Mouse (Mus musculus): ENCODE measurements around the gene Zfp13. TPM values are rescaled to one million over a fixed set of nuclear protein-coding genes. Genes with fewer than 3 reads are reported as not detected.
A peak's percentile ranks its signal among the peaks of the same experiment; 100 is the strongest.

Zfp13 gene
- polyA plus RNA-seq, 1 experiment from 2014 or later: 15.6 TPM

DNA sequence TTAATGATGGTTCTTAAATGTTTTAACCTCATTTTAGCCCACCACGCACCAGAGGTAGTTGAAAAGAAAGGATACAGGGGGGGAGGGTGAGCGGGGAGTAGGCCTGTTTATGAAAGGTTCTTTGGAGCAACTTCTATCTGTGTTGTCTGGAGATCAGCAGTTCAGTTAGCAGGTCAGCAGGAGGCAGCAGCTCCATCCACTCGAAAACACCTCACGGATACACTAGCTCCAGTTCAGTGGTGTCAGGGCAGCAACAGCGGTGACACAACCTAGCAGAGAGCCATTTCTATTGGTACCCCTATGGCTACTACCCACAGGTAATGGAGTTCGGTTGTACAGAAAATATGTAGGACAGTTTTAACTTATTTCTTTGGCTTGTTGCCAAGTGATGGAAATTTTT is 29.3 kb downstream of the Zfp13 start:
- DNase-seq: peak; percentile 68
- no peak overlapping the region for H3K4me2 ChIP-seq
- H3K36me3 ChIP-seq (ENCODE audit: insufficient read depth): peaks cover 10% of the 10 kb centered on the region; the same call in 1 of the 2 replicates
- WGBS: 31% methylated on average over 6 of the region's 6 CpGs
- peaks cover under 1% of the 10 kb centered on the region; the same call in 1 of the 2 replicates for H3K4me1 ChIP-seq (ENCODE audit: insufficient read depth)
- H3K9ac ChIP-seq: no peak overlapping the region
- peak; percentile 55; the same call in 1 of the 2 replicates for ATAC-seq (ENCODE audit: insufficient read depth)
- peak; percentile 63 for TF ChIP-seq CTCF (IDR thresholded peaks at IDR 0.05; ENCODE audit: low read depth)
- H3K4me3 ChIP-seq (ENCODE audit: low read depth, low read length): no peak overlapping the region
- no peak overlapping the region for H3K27ac ChIP-seq (ENCODE audit: low read depth)
- no peaks in the 10 kb centered on the region for H3K9me3 ChIP-seq (ENCODE audit: low read depth, low read length)
- H3K27me3 ChIP-seq (ENCODE audit: insufficient read depth, low read length): no peaks in the 10 kb centered on the region

DNA sequence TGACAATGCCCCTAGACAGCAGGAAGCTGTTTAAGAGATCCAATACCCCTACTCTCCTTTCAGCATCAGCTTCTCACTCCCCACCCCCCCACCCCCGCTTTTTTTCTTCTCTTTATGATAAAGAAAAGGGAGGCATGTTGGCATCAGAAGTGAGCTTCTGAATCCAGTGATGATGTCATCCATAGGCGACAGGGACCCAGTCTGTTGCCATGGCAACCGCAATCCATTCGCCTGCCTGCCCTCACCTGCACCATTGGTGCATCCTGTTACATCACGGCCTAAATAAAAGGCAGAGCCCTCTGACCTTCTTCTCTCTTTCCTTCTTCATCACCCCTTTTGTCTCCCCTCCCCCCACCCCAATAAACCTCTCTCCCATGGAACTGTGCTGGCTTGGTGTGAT is 30.9 kb downstream of the Zfp13 start:
- Histone ChIP-seq H3K27me3 (ENCODE audit: insufficient read depth, low read length) (no peaks in the 10 kb centered on the region), H3K4me3 (ENCODE audit: low read depth, low read length) (no peak overlapping the region), H3K9ac (no peak overlapping the region), H3K4me1 (ENCODE audit: insufficient read depth) (peaks cover 4% of the 10 kb centered on the region; the same call in 1 of the 2 replicates), H3K36me3 (ENCODE audit: insufficient read depth) (no peaks in the 10 kb centered on the region; the same call in 1 of the 2 replicates), H3K4me2 (no peak overlapping the region), H3K9me3 (ENCODE audit: low read depth, low read length) (no peaks in the 10 kb centered on the region), H3K27ac (ENCODE audit: low read depth) (no peak overlapping the region)
- 38% methylated on average over 5 of the region's 5 CpGs for WGBS
- ATAC-seq (ENCODE audit: insufficient read depth) (no peak), DNase-seq (no peak)
- no peak for TF ChIP-seq CTCF (IDR thresholded peaks at IDR 0.05; ENCODE audit: low read depth)

DNA sequence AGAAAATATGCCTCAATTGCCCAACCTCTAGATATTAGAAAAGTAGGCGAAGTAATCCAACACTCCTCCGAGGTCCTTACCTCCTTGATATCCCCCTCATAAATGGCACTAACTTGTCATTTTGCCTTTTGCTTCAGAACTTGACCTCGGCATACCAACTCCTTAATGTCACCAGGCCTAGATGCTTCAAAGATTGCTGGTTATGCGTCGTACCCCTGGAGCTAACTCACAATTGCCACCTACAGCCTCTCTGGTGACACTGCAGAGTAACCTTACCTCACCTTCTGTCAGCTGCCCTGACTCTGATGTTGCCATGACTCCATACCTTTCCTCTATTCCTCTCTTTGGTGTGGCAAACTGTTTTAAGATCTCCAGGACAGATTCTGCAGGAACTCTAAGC is 32.5 kb downstream of the Zfp13 start:
- peaks cover 4% of the 10 kb centered on the region; the same call in 1 of the 2 replicates for H3K4me1 ChIP-seq (ENCODE audit: insufficient read depth)
- WGBS: 50% methylated on average over 5 of the region's 5 CpGs
- no peaks in the 10 kb centered on the region for H3K9me3 ChIP-seq (ENCODE audit: low read depth, low read length)
- no peak overlapping the region for H3K27ac ChIP-seq (ENCODE audit: low read depth)
- H3K27me3 ChIP-seq (ENCODE audit: insufficient read depth, low read length): no peaks in the 10 kb centered on the region
- no peak overlapping the region for H3K4me3 ChIP-seq (ENCODE audit: low read depth, low read length)
- DNase-seq (peak; percentile 20), ATAC-seq (ENCODE audit: insufficient read depth) (no peak)
- H3K9ac ChIP-seq: no peak overlapping the region
- TF ChIP-seq CTCF (IDR thresholded peaks at IDR 0.05; ENCODE audit: low read depth): peak; percentile 41
- no peak overlapping the region for H3K4me2 ChIP-seq
- no peaks in the 10 kb centered on the region for H3K36me3 ChIP-seq (ENCODE audit: insufficient read depth)

DNA sequence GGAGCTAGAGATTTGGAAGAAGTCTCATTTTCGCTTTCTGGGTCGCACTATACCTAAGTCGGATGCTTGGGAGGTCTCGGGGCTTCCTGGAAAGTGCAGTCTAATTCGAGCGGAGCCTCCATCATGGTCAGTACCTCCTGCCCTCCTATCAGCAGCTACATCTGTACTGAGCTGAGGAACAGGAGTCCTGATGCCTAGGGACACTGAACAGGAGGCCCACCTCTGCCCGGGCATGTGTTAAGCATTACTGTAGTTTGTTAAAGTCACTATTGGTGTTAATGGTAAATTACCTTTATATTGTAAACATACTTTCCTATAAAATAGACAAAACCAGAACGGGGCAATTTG is 34.9 kb downstream of the Zfp13 start:
- H3K27me3 ChIP-seq (ENCODE audit: insufficient read depth, low read length): no peaks in the 10 kb centered on the region
- peaks cover 4% of the 10 kb centered on the region; the same call in 1 of the 2 replicates for H3K4me1 ChIP-seq (ENCODE audit: insufficient read depth)
- TF ChIP-seq CTCF (IDR thresholded peaks at IDR 0.05; ENCODE audit: low read depth): no peak
- peak overlapping the region; percentile 82 for H3K4me2 ChIP-seq
- H3K27ac ChIP-seq (ENCODE audit: low read depth): peak overlapping the region; percentile 97
- ATAC-seq (ENCODE audit: insufficient read depth): peak; percentile 85
- DNase-seq: no peak
- peak overlapping the region; percentile 97 for H3K9ac ChIP-seq
- peaks cover 18% of the 10 kb centered on the region for H3K36me3 ChIP-seq (ENCODE audit: insufficient read depth)
- H3K4me3 ChIP-seq (ENCODE audit: low read depth, low read length): peak overlapping the region; percentile 75
- 0% methylated on average over 8 of the region's 8 CpGs for WGBS
- H3K9me3 ChIP-seq (ENCODE audit: low read depth, low read length): no peaks in the 10 kb centered on the region

DNA sequence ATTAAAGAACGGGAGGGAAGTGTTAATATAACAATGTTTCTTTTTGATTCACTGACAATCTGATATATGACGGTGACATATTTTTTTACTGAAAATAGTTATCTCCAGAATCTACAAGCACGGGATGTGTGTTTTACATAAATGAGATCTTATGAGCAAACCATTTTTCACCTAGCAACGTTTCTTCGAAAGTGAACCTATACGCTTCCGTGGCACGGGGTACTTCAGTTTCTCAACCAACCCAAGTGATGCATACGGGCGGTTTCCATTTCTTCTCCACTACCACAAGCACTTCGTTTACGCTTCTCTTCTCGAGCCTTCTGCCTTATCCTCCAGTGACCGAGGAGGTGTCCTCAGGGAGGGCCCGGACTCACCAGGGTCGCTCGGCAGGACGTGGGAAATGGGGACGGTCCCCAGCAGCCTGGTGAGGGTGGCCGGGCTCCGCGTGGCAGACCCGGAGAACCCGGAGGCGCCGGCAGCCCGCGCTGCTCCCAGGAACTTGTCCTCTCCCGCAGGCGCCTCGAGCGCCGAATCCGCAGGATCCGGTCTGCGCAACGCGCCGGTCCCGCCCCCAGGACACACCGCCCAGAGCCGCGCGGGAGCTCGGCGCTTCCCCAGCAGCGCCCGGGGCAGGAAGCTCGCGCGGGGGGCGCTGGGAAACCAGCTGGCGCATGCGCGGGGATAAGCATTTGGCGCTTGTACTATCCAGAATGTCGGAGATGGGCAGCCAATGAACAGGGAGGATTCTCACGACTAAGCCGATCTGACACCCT is 35.5 kb downstream of the Zfp13 start, which contains the start of gene Zfp213:
Gene Zfp213, minus strand, starts transcription at position 644 of the 773 bp plus-strand sequence.
- peak within 1 kb of the TSS; percentile 97 for H3K9ac ChIP-seq
- H3K27me3 ChIP-seq (ENCODE audit: insufficient read depth, low read length): no peaks in the 10 kb centered on the region
- DNase-seq (peak; percentile 99), ATAC-seq (ENCODE audit: insufficient read depth) (peak; percentile 98)
- peaks cover 4% of the 10 kb centered on the region; the same call in 1 of the 2 replicates for H3K4me1 ChIP-seq (ENCODE audit: insufficient read depth)
- peak within 1 kb of the TSS; percentile 82 for H3K4me2 ChIP-seq
- H3K27ac ChIP-seq (ENCODE audit: low read depth): peak within 1 kb of the TSS; percentile 97
- H3K4me3 ChIP-seq (ENCODE audit: low read depth, low read length): peak within 1 kb of the TSS; percentile 75
- no peaks in the 10 kb centered on the region for H3K9me3 ChIP-seq (ENCODE audit: low read depth, low read length)
- WGBS: under 1% methylated on average over 59 of the region's 59 CpGs
- peaks cover 24% of the 10 kb centered on the region for H3K36me3 ChIP-seq (ENCODE audit: insufficient read depth)
- TF ChIP-seq CTCF (IDR thresholded peaks at IDR 0.05; ENCODE audit: low read depth): no peak

DNA sequence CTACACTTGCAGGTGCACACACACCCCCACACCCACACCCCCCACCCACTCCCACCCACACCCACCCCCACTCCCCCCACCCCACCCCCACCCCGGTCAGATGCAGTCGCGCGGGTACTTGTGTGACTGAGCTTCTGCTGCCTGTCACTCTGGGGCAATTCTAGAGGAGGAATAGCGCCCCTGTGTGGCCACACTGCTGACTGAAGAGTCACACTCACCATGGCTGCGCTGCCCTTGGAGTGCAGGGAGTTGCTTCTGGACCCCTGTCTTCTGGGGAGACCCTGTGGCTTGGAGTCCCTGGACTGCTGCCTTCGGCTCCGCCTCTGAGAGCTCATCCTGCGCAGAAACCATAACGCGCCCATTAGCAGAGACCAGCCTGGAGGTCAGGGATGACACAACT is 39.5 kb downstream of the Zfp13 start:
- H3K4me2 ChIP-seq: no peak overlapping the region
- peaks cover 2% of the 10 kb centered on the region; the same call in 1 of the 2 replicates for H3K4me1 ChIP-seq (ENCODE audit: insufficient read depth)
- no peak overlapping the region for H3K9ac ChIP-seq
- no peaks in the 10 kb centered on the region for H3K9me3 ChIP-seq (ENCODE audit: low read depth, low read length)
- no peak overlapping the region for H3K4me3 ChIP-seq (ENCODE audit: low read depth, low read length)
- peak; percentile 42 for TF ChIP-seq CTCF (IDR thresholded peaks at IDR 0.05; ENCODE audit: low read depth)
- WGBS: 59% methylated on average over 11 of the region's 11 CpGs
- no peak for ATAC-seq (ENCODE audit: insufficient read depth)
- no peak overlapping the region for H3K27ac ChIP-seq (ENCODE audit: low read depth)
- DNase-seq: peak; percentile 57
- no peaks in the 10 kb centered on the region for H3K27me3 ChIP-seq (ENCODE audit: insufficient read depth, low read length)
- peaks cover 64% of the 10 kb centered on the region for H3K36me3 ChIP-seq (ENCODE audit: insufficient read depth)

DNA sequence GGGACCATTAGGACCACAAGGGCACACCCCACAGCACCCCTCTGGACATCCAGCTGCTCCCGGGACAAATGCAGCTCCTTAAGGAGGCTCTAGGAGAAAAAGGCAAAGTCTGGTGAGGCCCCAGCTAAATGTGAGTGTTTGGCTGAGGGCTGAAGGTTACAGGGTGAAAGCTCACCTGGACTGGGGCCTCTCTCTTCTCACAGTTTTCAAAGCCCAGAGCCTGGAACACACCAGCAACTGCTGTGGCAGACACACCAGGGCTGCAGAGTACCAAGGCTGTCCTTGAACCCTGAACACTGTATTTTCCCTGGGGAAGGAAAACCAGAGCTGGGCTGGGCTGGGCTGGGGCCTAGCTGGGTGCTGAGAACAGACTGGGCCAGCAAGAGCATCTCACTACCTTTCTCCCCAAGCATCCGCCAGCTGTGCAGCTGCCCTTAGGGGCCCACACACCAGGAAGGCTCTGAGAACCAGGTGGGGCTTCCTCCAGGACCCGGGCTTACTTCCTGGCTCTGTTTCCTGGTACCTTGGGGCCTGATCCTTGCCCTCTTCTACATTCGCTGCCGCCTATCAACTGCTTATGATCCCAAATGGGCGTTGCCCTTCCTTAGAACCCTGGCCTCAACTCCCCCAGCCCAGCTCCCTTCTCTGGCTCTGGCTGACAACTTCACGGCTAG is 43.9 kb downstream of the Zfp13 start:
- H3K36me3 ChIP-seq (ENCODE audit: insufficient read depth): peaks cover 55% of the 10 kb centered on the region

More for the DNA sequence above, 43.9 kb downstream of the Zfp13 start:
- no peak overlapping the region for H3K27ac ChIP-seq (ENCODE audit: low read depth)
- no peak for DNase-seq
- H3K9me3 ChIP-seq (ENCODE audit: low read depth, low read length): no peaks in the 10 kb centered on the region
- no peaks in the 10 kb centered on the region for H3K4me1 ChIP-seq (ENCODE audit: insufficient read depth)
- no peak overlapping the region for H3K4me3 ChIP-seq (ENCODE audit: low read depth, low read length)
- H3K9ac ChIP-seq: no peak overlapping the region
- no peak overlapping the region for H3K4me2 ChIP-seq
- ATAC-seq (ENCODE audit: insufficient read depth): no peak
- 72% methylated on average over 7 of the region's 7 CpGs for WGBS
- TF ChIP-seq CTCF (IDR thresholded peaks at IDR 0.05; ENCODE audit: low read depth): no peak
- no peaks in the 10 kb centered on the region for H3K27me3 ChIP-seq (ENCODE audit: insufficient read depth, low read length)

Measured in lung, embryonic 14.5 days (tissue).